Mouse (Mus musculus): ENCODE measurements around the gene 1110059G10Rik. TPM values are rescaled to one million over a fixed set of nuclear protein-coding genes. Genes with fewer than 3 reads are reported as not detected.

1110059G10Rik gene
- 10 to 100 TPM; 44.6 to 48.4 TPM for total RNA-seq (2023)

DNA sequence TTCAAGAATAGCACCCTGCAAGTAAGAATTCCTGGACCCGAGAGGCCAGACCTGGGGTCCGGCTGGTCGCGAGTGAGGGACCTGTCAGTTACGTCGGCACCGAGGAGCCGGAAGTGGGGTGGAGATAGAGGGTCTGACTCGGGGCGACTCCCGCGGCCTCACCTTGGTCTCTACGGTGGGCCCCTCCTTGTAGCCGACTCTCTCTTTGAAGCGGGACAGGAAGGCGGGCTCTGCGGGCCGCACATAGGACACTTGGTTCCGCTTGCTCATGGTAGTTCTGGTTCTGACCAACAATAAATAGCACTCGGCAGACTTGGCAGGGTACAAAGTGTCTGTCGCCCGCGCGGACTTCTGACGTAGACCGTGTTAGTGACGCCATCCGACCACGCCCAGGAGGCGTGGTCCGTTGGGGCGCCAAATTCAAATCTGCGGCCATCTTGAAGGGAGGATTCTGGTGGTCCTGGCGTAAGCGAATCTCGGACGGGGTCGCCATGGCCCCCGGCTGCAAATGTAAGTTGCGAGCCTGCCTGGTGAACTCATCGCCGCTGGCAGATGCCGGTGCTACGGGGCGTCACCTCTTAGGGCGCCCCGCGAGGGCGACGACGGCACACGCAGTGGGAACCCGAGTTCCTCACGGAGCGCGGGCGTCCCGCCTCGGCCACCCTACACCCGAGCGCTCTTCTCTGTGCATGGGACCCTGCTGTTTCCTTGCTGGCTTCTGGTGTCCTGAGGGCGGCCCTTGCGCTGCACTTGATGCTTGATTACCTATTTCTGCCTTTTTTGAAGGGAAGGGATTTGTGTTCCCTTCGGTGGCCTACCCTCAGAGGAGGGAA lies at the start of gene 1110059G10Rik, which contains the start of gene Kif15:
TSS of gene 1110059G10Rik (minus strand) at position 358 of the 833 bp plus-strand sequence.
TSS of gene Kif15 (plus strand) at position 404 of the 833 bp plus-strand sequence.

DNA sequence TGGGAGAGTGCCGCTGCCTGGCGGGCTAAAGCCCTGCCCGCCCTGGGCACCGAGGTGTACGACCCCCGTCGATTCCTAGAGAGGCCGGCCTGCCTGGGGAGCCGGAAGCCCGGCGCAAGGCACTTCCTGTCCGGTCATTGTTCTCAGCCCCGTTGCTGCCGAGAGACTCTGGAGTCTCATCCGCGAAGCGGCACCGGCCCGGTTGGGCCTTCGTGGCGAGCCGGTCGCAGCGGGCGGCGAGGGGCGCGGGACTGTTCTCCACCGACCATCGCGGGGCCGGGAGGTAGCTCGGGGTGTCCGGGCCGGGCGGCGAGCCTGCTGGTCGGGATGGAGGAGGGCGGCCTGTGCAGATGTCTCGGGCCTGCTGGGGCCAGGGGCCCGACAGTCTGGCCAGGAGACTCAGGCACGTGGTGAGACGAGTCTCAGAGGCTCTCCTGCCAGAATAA lies 27.8 kb downstream of the 1110059G10Rik start, which contains the start of gene Zfp105:
TSS of gene Zfp105 (plus strand) at position 137 of the 446 bp plus-strand sequence.

Other genes with a start within 250 kb of the 1110059G10Rik start
- not detected for gene Topaz1, start 203.7 kb downstream of the 1110059G10Rik start, total RNA-seq (2023)
- gene Tcaim, start 145.5 kb downstream of the 1110059G10Rik start, total RNA-seq (2023) = 10 to 100 TPM; 16.0 to 24.8 TPM
- not detected for gene Gm35549, start 107.0 kb downstream of the 1110059G10Rik start, total RNA-seq (2023)
- 100 to 1,000 TPM; 142 to 152 TPM for gene Zfp445, start 85.0 kb downstream of the 1110059G10Rik start, total RNA-seq (2023)
- gene Zkscan7, start 65.3 kb downstream of the 1110059G10Rik start, total RNA-seq (2023) = 1 to 10 TPM; 3.9 to 6.3 TPM
- not detected for gene Zfp105, start 27.9 kb downstream of the 1110059G10Rik start, total RNA-seq (2023)
- 1 to 10 TPM; 4.1 to 5.6 TPM for gene Kif15, start within 50 bp of the 1110059G10Rik start, total RNA-seq (2023)
- 10 to 100 TPM; 14.2 to 19.4 TPM for gene Tmem42, start 70.3 kb upstream of the 1110059G10Rik start, total RNA-seq (2023)
- 1 to 10 TPM in 1 of 2 experiments, not detected in 1; 1.2 TPM for gene Tgm4, start 83.7 kb upstream of the 1110059G10Rik start, total RNA-seq (2023)
- 10 to 100 TPM; 40.2 to 52.0 TPM for gene Zdhhc3, start 162.2 kb upstream of the 1110059G10Rik start, total RNA-seq (2023)
- 10 to 100 TPM; 40.5 to 45.0 TPM for gene Exosc7, start 162.2 kb upstream of the 1110059G10Rik start, total RNA-seq (2023)
- gene Clec3b, start 199.9 kb upstream of the 1110059G10Rik start, total RNA-seq (2023) = not detected

All from B cell, adult 67 days (primary cell).